Mouse (Mus musculus) left cerebral cortex, postnatal 14 days (tissue): ENCODE results near the gene Camsap1. TPM values are rescaled to one million over a fixed set of nuclear protein-coding genes. Genes with fewer than 3 reads are reported as not detected.

Experiments used
- DNase-seq, 2 experiments: peaks; one replicate each; pipeline ENCODE4 v3.0.0; 2021 to 2022; ENCODE audit warnings: low spot score in 2 of 2, mixed read lengths in 1 of 2
- intact Hi-C: fragments of 180-260 bp; cut with DNase I; formaldehyde crosslinking; loops from one replicate; pipeline ENCODE4 v1.15.1; 2025
- total RNA-seq, 2 experiments: library from RNA; stranded (reverse); gene quantifications; 2 replicates each; pipeline ENCODE4 v1.2.3; 2021

Camsap1 gene
- total RNA-seq, 2 experiments from 2014 or later = 139 to 167 TPM

GRCm38 (mm10) chr2:25913247-25913646 lies 69.8 kb downstream of the Camsap1 start:
- peak; percentile 59 to 62 for DNase-seq
- intact Hi-C loops = loop anchor here (2.0 kb wide), 1 partner anchor 76 kb away; no protein-coding TSS in a partner anchor

GRCm38 (mm10) chr2:25909872-25910271 lies 73.2 kb downstream of the Camsap1 start:
- no peak for DNase-seq
- intact Hi-C loops = no loop called here

GRCm38 (mm10) chr2:25898970-25899369 lies 84.1 kb downstream of the Camsap1 start:
- no peak for DNase-seq
- intact Hi-C loops = no loop called here

GRCm38 (mm10) chr2:25892440-25892839 lies 90.6 kb downstream of the Camsap1 start:
- no peak for DNase-seq
- intact Hi-C loops = no loop called here

GRCm38 (mm10) chr2:25888144-25888543 lies 94.9 kb downstream of the Camsap1 start:
- DNase-seq = no peak

GRCm38 (mm10) chr2:25887226-25887625 lies 95.9 kb downstream of the Camsap1 start:
- intact Hi-C loops = no loop called here
- DNase-seq = no peak

More at GRCm38 (mm10) chr2:25888144-25888543, 94.9 kb downstream of the Camsap1 start:
- intact Hi-C loops = no loop called here

- DNase-seq = no peak
- intact Hi-C loops = no loop called here
These were observed 98.3 kb downstream of the Camsap1 start for GRCm38 (mm10) chr2:25884756-25885155.

- intact Hi-C loops = no loop called here
These were observed 100.8 kb downstream of the Camsap1 start for GRCm38 (mm10) chr2:25882276-25882675.

GRCm38 (mm10) chr2:25879061-25879460 lies 104.0 kb downstream of the Camsap1 start:
- intact Hi-C loops = no loop called here
- no peak for DNase-seq

More at GRCm38 (mm10) chr2:25882276-25882675, 100.8 kb downstream of the Camsap1 start:
- no peak for DNase-seq

GRCm38 (mm10) chr2:25878516-25878915 lies 104.6 kb downstream of the Camsap1 start:
- no peak for DNase-seq
- intact Hi-C loops = no loop called here

GRCm38 (mm10) chr2:25877736-25878268 lies 105.3 kb downstream of the Camsap1 start:
- intact Hi-C loops = loop anchor here (2.0 kb wide), 1 partner anchor 39 kb away; no protein-coding TSS in a partner anchor
- peak; percentile 40 to 45 for DNase-seq

- intact Hi-C loops = loop anchor here (2.0 kb wide), 1 partner anchor 40 kb away; no protein-coding TSS in a partner anchor
- no peak for DNase-seq
These were observed 105.8 kb downstream of the Camsap1 start for GRCm38 (mm10) chr2:25877250-25877735.

Other genes with a start within 250 kb of the Camsap1 start
- gene Obp2b, start 246.3 kb downstream of the Camsap1 start, total RNA-seq = not detected
- gene Lcn3, start 217.7 kb downstream of the Camsap1 start, total RNA-seq = not detected
- not detected for gene Lcn11, start 206.3 kb downstream of the Camsap1 start, total RNA-seq
- not detected for gene Gm13539, start 201.0 kb downstream of the Camsap1 start, total RNA-seq
- gene Glt6d1, start 167.4 kb downstream of the Camsap1 start, total RNA-seq = not detected
- gene Lcn9, start 160.1 kb downstream of the Camsap1 start, total RNA-seq = not detected
- gene Sohlh1, start 136.0 kb downstream of the Camsap1 start, total RNA-seq = not detected
- gene Kcnt1, start 119.5 kb downstream of the Camsap1 start, total RNA-seq = 100 to 1,000 TPM; 114 to 120 TPM
- 10 to 100 TPM; 80.3 to 86.7 TPM for gene Ubac1, start 38.5 kb upstream of the Camsap1 start, total RNA-seq
- gene Nacc2, start 139.9 kb upstream of the Camsap1 start, total RNA-seq = 10 to 100 TPM; 58.1 to 58.8 TPM
- gene Lhx3, start 225.0 kb upstream of the Camsap1 start, total RNA-seq = not detected